Mouse (Mus musculus) neural tube, embryonic 15.5 days (tissue): Measurements from ENCODE around the gene Gm20388. TPM values are rescaled to one million over a fixed set of nuclear protein-coding genes. Genes with fewer than 3 reads are reported as not detected.

Experiments
- ATAC-seq: fragments of 200-750 bp; cut with Nextera tagmentation; 2 replicates; pipeline ENCODE4 v1.8.0; 2017; ENCODE audit warnings: mild to moderate bottlenecking, moderate TSS enrichment, moderate library complexity; ENCODE audit not compliant: low FRiP score
- H3K27ac ChIP-seq: fragments of 300-500 bp; sonication (generic); replicated peaks from 2 replicates; pipeline ENCODE4 v1.5.1; 2015; ENCODE audit warnings: mild to moderate bottlenecking, inconsistent platforms
- H3K27me3 ChIP-seq: fragments of 300-500 bp; sonication (generic); replicated peaks from 2 replicates; pipeline ENCODE4 v1.6.1; 2015; ENCODE audit warnings: inconsistent platforms
- H3K36me3 ChIP-seq: fragments of 300-500 bp; sonication (generic); 2 replicates; pipeline ENCODE4 v1.6.1; 2015; ENCODE audit warnings: inconsistent platforms
- H3K4me1 ChIP-seq: fragments of 300-500 bp; sonication (generic); 2 replicates; pipeline ENCODE4 v1.6.1; 2015; ENCODE audit warnings: inconsistent platforms
- H3K4me2 ChIP-seq: fragments of 300-500 bp; sonication (generic); 2 replicates; pipeline ENCODE4 v1.6.1; 2015; ENCODE audit warnings: inconsistent platforms, mild to moderate bottlenecking, moderate library complexity
- H3K4me3 ChIP-seq: fragments of 300-500 bp; sonication (generic); replicated peaks from 2 replicates; pipeline ENCODE4 v1.5.1; 2015; ENCODE audit warnings: mild to moderate bottlenecking, inconsistent platforms
- H3K9ac ChIP-seq: fragments of 300-500 bp; sonication (generic); replicated peaks from 2 replicates; pipeline ENCODE4 v1.6.1; 2015; ENCODE audit warnings: mild to moderate bottlenecking, inconsistent platforms
- H3K9me3 ChIP-seq: fragments of 300-500 bp; sonication (generic); replicated peaks from 2 replicates; pipeline ENCODE4 v1.6.1; 2016; ENCODE audit warnings: inconsistent platforms
- WGBS: fragments of 180-500 bp; shearing (Covaris S2); methylation state at CpG from one replicate; pipeline ENCODE4 v1.1.7; 2015; ENCODE audit warnings: mixed read lengths; 5-methylcytosine and 5-hydroxymethylcytosine counted together
- polyA plus RNA-seq: library from polyadenylated mRNA; unstranded; fragments of >200 nt; fragmentation: Nextera tagmentation; extraction: Ambion mirVana; gene quantifications from 2 replicates; pipeline ENCODE4 v1.2.1, GENCODE M21; 2015

Gene Gm20388
- polyA plus RNA-seq, 1 experiment from 2014 or later, result not detected

DNA sequence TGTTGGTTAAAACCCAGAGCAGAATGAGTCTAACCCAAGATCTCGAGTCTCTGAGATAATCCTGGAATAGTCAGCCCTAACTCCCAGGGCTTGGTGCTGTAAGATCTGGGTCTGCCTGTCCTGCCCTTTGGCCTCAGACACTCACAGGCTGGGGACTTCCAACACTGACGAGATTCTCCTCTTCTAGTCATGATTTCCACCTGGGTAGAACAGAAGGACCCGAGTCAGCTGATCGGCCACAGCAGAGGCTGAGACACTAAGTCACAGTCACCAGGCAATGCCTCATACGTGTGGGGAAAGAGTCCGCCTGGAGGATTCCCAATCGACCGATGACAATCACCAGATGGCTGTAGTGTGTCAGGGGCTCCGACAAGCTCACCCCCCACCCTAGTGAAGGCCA, 3785.5 kb downstream of the Gm20388 start:
- Histone ChIP-seq H3K27ac (no peak overlapping the region), H3K36me3 (no peaks in the 10 kb centered on the region), H3K27me3 (no peaks in the 10 kb centered on the region), H3K4me1 (no peaks in the 10 kb centered on the region), H3K9ac (no peak overlapping the region), H3K4me3 (no peak overlapping the region), H3K4me2 (no peak overlapping the region), H3K9me3 (no peaks in the 10 kb centered on the region)
- 78% methylated on average over 9 of the region's 9 CpGs for WGBS
- no peak for ATAC-seq

DNA sequence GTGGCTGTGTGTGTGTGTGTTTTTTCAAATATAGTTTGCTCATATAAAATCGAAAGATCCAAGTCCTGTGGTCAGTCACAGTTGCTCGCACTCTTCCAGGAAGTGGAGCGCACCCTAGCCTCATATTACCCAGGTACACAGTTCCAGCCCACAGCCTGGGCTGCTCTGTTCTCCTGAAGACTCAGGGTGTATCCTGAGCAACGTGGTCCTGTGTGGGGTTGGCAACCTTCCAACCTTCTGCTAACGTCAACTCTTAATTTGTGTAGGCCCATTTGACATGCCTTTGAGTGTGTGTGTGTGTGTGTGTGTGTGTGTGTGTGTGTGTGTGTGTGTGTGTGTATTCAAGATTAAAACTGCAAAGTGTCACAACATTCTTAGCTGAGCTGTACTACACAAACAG, 3786.7 kb downstream of the Gm20388 start:
- WGBS, result 60% methylated on average over 5 of the region's 5 CpGs

DNA sequence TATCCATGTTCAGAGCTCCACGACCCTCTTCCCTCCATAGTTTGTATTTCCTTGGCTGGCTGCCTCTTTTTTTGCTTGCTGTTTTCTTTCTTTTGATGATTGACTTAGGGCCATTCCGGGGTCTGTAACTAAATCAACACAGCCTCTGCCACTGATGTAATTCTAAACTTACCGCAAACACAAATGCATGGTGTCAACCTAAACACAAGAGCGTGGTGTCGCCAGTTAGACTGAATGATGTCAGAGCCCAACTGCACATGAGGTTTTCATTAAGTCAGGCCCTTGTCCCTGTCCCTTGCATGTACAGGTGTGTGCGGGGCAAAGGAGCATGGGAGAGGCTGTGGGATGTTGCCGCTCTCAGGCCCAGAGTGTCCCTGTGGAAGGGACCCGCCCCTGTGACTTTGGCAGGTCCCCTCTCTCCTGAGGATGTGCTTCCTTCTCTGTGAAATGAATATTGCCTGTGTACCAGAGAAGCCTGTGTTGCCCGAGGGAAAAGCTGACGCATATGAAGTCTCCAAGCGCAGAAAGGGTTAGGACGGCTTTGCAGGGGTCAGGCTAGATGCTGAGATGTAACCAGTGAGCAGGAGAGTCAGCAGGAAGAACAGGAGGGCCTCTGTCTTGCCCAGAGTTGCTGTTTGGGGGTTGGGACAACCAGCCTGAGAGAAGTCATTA, 3789.9 kb downstream of the Gm20388 start:
- no peaks in the 10 kb centered on the region for H3K27me3 ChIP-seq
- H3K9ac ChIP-seq, result no peak overlapping the region
- no peak for ATAC-seq
- H3K4me3 ChIP-seq, result no peak overlapping the region
- no peaks in the 10 kb centered on the region for H3K36me3 ChIP-seq
- no peak overlapping the region for H3K4me2 ChIP-seq
- no peaks in the 10 kb centered on the region for H3K9me3 ChIP-seq
- H3K27ac ChIP-seq, result no peak overlapping the region
- H3K4me1 ChIP-seq, result no peaks in the 10 kb centered on the region
- 74% methylated on average over 12 of the region's 12 CpGs for WGBS

More for the DNA sequence above, 3786.7 kb downstream of the Gm20388 start:
- no peaks in the 10 kb centered on the region for H3K9me3 ChIP-seq
- H3K36me3 ChIP-seq, result no peaks in the 10 kb centered on the region
- no peaks in the 10 kb centered on the region for H3K27me3 ChIP-seq
- H3K27ac ChIP-seq, result no peak overlapping the region
- H3K4me3 ChIP-seq, result no peak overlapping the region
- no peak overlapping the region for H3K9ac ChIP-seq
- ATAC-seq, result no peak
- no peak overlapping the region for H3K4me2 ChIP-seq
- H3K4me1 ChIP-seq, result no peaks in the 10 kb centered on the region

DNA sequence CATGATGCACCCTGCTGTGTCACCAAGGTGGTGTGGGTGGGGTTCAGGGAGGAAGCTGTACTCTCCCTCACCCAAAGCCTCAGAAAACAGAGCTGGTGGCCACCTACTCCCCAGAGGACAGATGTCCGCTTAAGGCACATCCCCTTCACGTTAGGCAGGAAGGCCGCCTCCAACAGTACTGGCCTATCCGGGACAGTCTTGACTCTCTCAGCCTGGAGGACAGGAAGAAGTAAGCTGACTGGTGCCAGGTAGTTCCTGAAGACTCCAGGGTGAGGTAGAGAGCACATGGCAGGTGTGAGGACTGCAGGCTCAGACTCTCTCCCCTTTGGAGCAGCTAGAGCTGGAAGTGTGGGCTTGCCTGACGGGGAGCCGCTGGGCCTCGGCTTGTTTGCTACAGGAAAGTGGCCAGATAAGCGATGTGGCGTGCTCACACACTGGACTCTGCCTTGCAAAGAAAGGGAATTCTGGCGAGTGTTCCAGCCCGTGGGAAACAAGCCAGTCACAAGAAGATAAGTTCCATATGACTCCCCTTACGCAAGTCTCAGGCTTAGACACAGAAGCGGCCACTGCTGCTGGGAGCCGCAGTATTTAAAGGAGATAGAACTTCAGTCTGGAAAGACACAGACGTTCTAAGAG, 3791.4 kb downstream of the Gm20388 start:
- no peaks in the 10 kb centered on the region for H3K9me3 ChIP-seq
- ATAC-seq, result no peak
- no peaks in the 10 kb centered on the region for H3K27me3 ChIP-seq
- no peak overlapping the region for H3K9ac ChIP-seq
- H3K27ac ChIP-seq, result no peak overlapping the region
- H3K4me2 ChIP-seq, result no peak overlapping the region
- no peaks in the 10 kb centered on the region for H3K36me3 ChIP-seq
- no peaks in the 10 kb centered on the region for H3K4me1 ChIP-seq
- no peak overlapping the region for H3K4me3 ChIP-seq
- 78% methylated on average over 15 of the region's 15 CpGs for WGBS

DNA sequence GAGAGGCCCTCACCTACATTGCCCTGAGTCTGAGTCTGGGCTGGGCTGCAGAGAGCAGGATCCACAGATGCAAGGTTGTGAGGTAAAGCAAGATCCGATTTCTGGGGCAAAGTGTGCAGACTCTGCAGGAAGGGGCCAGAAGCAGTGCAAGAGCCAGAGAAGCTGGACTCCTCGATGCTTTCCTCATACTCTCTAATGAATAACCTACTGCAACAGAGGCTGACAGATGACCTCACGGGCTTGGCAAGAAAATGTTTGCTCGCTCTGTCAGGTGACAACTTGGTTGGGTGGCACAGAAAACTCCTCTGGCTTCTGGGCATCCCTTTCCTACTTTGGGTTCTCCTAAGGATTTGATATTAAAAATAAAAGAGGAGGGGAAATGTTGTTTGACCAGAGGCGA, 3794.7 kb downstream of the Gm20388 start:
- ATAC-seq, result no peak
- no peak overlapping the region for H3K9ac ChIP-seq
- H3K4me1 ChIP-seq, result no peaks in the 10 kb centered on the region
- no peaks in the 10 kb centered on the region for H3K27me3 ChIP-seq
- H3K36me3 ChIP-seq, result no peaks in the 10 kb centered on the region
- no peak overlapping the region for H3K4me3 ChIP-seq
- no peaks in the 10 kb centered on the region for H3K9me3 ChIP-seq
- WGBS, result 84% methylated on average over 5 of the region's 5 CpGs
- no peak overlapping the region for H3K4me2 ChIP-seq
- H3K27ac ChIP-seq, result no peak overlapping the region

DNA sequence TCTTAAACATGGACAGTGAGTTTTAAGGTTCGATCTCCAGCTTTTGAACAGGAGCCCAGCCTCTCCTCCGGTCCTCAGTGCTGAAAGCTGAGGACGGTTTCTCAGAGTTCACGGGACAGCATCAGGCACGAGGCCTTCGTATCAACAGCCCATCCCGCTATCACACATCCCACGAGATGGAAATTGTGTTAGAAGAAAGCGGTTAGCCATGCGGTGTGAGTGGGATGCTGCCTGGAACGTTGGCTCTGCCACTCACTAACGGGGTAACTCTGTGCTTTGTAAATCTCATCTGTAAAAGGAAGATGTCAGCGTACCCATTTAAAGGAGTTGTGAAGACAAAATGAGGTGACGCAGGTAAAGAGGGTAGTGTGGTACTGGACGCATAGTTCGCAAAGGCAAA, 3796.5 kb downstream of the Gm20388 start:
- H3K27ac ChIP-seq, result no peak overlapping the region
- 90% methylated on average over 16 of the region's 16 CpGs for WGBS
- H3K4me3 ChIP-seq, result no peak overlapping the region
- H3K9ac ChIP-seq, result no peak overlapping the region
- no peaks in the 10 kb centered on the region for H3K36me3 ChIP-seq
- no peak overlapping the region for H3K4me2 ChIP-seq
- H3K4me1 ChIP-seq, result no peaks in the 10 kb centered on the region
- H3K9me3 ChIP-seq, result no peaks in the 10 kb centered on the region
- no peaks in the 10 kb centered on the region for H3K27me3 ChIP-seq
- ATAC-seq, result no peak

DNA sequence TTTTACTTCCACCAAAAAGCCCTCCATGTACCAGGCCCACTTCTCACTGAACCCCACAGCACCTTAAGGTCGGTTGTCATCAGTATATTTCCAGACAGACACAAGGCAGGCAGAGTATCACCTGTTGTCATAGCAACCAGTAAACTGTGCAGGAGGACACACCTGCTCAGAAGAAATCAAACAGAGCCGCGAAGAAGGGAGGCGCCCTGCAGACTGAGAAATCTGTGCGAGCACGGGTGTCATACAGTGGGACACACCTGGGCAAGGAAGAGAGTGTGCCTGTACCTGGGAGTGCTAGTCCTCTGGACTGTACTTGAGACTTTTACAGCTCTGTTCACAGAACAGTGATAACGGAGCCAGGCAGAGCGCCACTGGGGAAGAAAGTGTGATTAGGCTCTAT, 3798.1 kb downstream of the Gm20388 start:
- Histone ChIP-seq H3K36me3 (no peaks in the 10 kb centered on the region), H3K9ac (no peak overlapping the region), H3K4me3 (no peak overlapping the region), H3K9me3 (no peaks in the 10 kb centered on the region), H3K27ac (no peak overlapping the region), H3K27me3 (no peaks in the 10 kb centered on the region), H3K4me1 (no peaks in the 10 kb centered on the region), H3K4me2 (no peak overlapping the region)
- 78% methylated on average over 8 of the region's 8 CpGs for WGBS
- ATAC-seq, result no peak

DNA sequence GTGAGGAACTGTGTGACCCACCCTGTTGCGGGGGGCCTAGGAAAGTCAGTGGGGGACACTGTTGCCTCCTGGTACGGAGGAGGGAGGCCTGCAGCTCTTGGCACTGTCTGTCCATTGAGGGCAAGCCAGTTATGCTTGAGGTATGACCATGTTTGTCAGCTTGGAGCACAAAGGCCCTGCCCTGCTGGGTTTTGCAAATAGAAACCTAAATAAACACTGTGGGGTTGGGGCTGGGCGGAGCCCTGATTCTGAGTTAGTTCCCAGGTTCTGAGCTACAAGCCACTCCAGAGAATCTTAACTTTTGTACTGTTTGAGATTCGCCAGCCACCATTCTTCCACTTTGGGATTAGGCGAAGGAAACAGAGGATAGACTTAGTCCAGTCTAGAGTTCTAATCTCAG, 3799.7 kb downstream of the Gm20388 start:
- Histone ChIP-seq H3K27me3 (no peaks in the 10 kb centered on the region), H3K9ac (no peak overlapping the region), H3K9me3 (no peaks in the 10 kb centered on the region), H3K4me2 (no peak overlapping the region), H3K27ac (no peak overlapping the region), H3K36me3 (no peaks in the 10 kb centered on the region), H3K4me1 (no peaks in the 10 kb centered on the region), H3K4me3 (no peak overlapping the region)
- WGBS, result 94% methylated on average over 5 of the region's 5 CpGs
- no peak for ATAC-seq

DNA sequence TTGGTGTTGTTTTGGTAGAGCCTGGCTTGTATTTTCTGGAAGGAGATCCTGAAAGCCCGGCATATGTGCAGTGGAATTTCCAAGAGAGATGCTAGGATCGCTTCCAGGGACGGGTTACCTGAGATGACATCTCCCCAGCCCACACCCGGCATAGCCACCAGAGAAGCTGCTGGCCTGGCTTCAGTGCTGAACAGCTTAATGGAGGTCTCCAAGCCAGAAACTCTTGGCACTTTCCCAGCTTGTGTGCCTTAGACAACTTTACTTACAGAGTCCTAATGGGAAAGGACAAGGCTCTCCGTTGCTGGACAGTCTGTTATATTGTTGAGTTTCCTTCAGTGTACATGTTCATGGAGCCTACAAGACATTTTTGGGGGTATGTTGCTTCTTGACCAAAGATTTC, 3803.8 kb downstream of the Gm20388 start:
- H3K4me3 ChIP-seq, result no peak overlapping the region
- ATAC-seq, result no peak
- no peaks in the 10 kb centered on the region for H3K9me3 ChIP-seq
- peaks cover 7% of the 10 kb centered on the region for H3K4me1 ChIP-seq
- H3K4me2 ChIP-seq, result no peak overlapping the region
- H3K27me3 ChIP-seq, result no peaks in the 10 kb centered on the region
- WGBS, result 98% methylated on average over 5 of the region's 5 CpGs
- no peak overlapping the region for H3K9ac ChIP-seq
- H3K27ac ChIP-seq, result no peak overlapping the region
- H3K36me3 ChIP-seq, result no peaks in the 10 kb centered on the region

DNA sequence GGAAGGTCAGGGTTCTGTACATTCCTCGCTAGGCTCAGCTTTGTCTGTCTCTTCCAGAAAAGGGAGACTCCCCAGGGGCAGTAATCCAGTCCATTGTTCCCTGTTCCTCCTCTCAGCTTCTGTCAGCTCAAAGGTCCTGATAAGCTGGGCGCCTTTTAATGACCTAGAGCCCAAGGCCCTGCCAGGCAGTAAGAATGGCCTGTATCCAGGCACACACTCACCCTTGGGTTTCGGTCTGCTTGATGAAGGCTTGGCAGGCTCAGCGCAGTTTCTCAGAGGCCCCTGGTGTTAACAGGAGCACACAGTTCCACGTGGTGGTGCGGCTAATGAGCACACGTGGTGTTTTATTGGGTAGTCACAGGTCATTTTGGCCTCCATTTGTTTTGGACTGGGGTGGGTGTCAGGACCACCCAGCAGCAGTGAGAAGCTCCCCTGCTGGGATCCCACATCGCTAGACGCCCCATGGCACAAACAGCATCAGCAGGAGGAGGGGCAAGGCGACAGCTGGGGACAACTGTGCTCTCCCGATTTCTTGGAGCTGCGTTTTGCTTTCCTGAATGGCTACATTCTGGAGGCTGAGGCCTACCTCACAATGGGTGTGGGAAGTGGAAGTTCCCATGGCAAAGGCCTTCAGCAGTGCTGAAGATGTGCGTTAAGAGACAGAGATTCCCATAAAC, 3805.4 kb downstream of the Gm20388 start:
- Histone ChIP-seq H3K27me3 (no peaks in the 10 kb centered on the region), H3K4me3 (no peak overlapping the region), H3K36me3 (no peaks in the 10 kb centered on the region), H3K27ac (no peak overlapping the region), H3K4me2 (no peak overlapping the region), H3K4me1 (peaks cover 13% of the 10 kb centered on the region), H3K9me3 (no peaks in the 10 kb centered on the region), H3K9ac (no peak overlapping the region)
- ATAC-seq, result no peak
- 25% methylated on average over 13 of the region's 13 CpGs for WGBS

DNA sequence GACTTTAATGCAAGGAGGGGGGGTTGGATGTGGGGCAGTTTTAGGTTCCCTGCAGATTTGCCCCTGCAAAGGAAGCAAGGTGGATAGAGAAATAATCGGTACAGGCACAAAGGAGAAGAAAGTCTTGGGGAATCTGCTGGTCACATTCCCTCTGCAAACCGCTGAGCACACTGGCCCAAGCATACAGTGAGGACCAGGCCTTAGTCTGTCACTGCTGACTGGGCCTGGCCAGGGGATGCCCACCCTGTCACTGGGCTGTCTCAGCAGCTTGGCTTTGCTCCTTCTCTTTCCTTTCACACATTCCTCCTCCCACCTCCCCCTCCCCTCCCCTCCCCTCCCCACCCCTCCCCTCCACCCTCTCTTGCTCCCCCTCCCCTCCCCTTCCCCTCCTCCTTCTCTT, 3806.5 kb downstream of the Gm20388 start:
- H3K27me3 ChIP-seq, result no peaks in the 10 kb centered on the region
- no peak for ATAC-seq
- H3K36me3 ChIP-seq, result no peaks in the 10 kb centered on the region
- no peak overlapping the region for H3K4me3 ChIP-seq
- H3K27ac ChIP-seq, result no peak overlapping the region
- 60% methylated on average over 2 of the region's 2 CpGs for WGBS
- H3K9me3 ChIP-seq, result no peaks in the 10 kb centered on the region
- H3K4me2 ChIP-seq, result no peak overlapping the region
- no peak overlapping the region for H3K9ac ChIP-seq
- H3K4me1 ChIP-seq, result peaks cover 13% of the 10 kb centered on the region
